ENCODE assay signal across 25 mouse cellular contexts in genomic region chr12:107444681-107445080, GRCm38 (mm10). TPM values are rescaled to one million over a fixed set of nuclear protein-coding genes. Genes with fewer than 3 reads are reported as not detected.
DNase-seq lines count a peak whose midpoint lies in the region; ATAC-seq lines count a peak whose summit lies in the region.
"Had no signal": no experiment of that assay in that cellular context is flagged by ENCODE, and none has a peak within 500 bp of the region (broad histone marks: within the 10 kb centered on the region; RNA-seq: fewer than 3 reads in every experiment).

No protein-coding gene starts in this region.

- no peaks in the 10 kb centered on the region for H3K36me3 ChIP-seq in midbrain, embryonic 14.5 days (ENCODE audit: control insufficient read depth, insufficient read depth, low read length)
- no peaks in the 10 kb centered on the region for H3K36me3 ChIP-seq in midbrain, embryonic 10.5 days
- H3K36me3 ChIP-seq: forebrain, embryonic 10.5 days; hindbrain, embryonic 13.5 days had no signal

- DNase-seq in cerebellum, postnatal 10 days, result peak; percentile 9 to 10
- no peak for DNase-seq in cerebellum, adult 9-11 months
- DNase-seq in midbrain, embryonic 14.5 days, result peak; percentile 13
- no peak for DNase-seq in midbrain, embryonic 10.5 days (ENCODE audit: low spot score)
- peak; percentile 41 for DNase-seq in brain, adult 2 months (ENCODE audit: low read depth, low spot score)
- DNase-seq in urinary bladder, postnatal 10 days (ENCODE audit: low spot score), result no peak
- DNase-seq: adrenal gland, adult 8-10 months; adrenal gland, postnatal 25 days; cerebellum, adult 11 months; cerebellum, adult 2 months; gastrocnemius, postnatal 10 days; heart, adult 11 months had no signal

- no peak overlapping the region for H3K4me3 ChIP-seq in midbrain, embryonic 14.5 days (replicated peaks; ENCODE audit: low read depth, low read length)
- H3K4me3 ChIP-seq in midbrain, embryonic 10.5 days, result no peak overlapping the region
- H3K4me3 ChIP-seq: forebrain, embryonic 10.5 days; forebrain, embryonic 13.5 days; hindbrain, embryonic 13.5 days had no signal

- H3K9me3 ChIP-seq in midbrain, embryonic 14.5 days (ENCODE audit: control insufficient read depth, low read length), result no peaks in the 10 kb centered on the region
- H3K9me3 ChIP-seq in midbrain, embryonic 10.5 days (replicated peaks), result no peaks in the 10 kb centered on the region
- H3K9me3 ChIP-seq: forebrain, embryonic 10.5 days; forebrain, embryonic 13.5 days; hindbrain, embryonic 13.5 days had no signal

- H3K27ac ChIP-seq in midbrain, embryonic 14.5 days (replicated peaks; ENCODE audit: low read depth, low read length), result no peak overlapping the region
- no peak overlapping the region for H3K27ac ChIP-seq in midbrain, embryonic 10.5 days (replicated peaks)
- H3K27ac ChIP-seq: forebrain, embryonic 10.5 days; forebrain, embryonic 13.5 days; hindbrain, embryonic 13.5 days; hindbrain, postnatal 0 days had no signal

- no peaks in the 10 kb centered on the region for H3K4me1 ChIP-seq in midbrain, embryonic 14.5 days (ENCODE audit: control insufficient read depth, insufficient read depth, low read length)
- peaks cover 8% of the 10 kb centered on the region; the same call in 1 of the 2 replicates for H3K4me1 ChIP-seq in midbrain, embryonic 10.5 days
- H3K4me1 ChIP-seq: forebrain, embryonic 13.5 days had no signal

- no peak overlapping the region for H3K9ac ChIP-seq in midbrain, embryonic 14.5 days (replicated peaks; ENCODE audit: low read length)
- H3K9ac ChIP-seq: forebrain, embryonic 13.5 days; hindbrain, embryonic 13.5 days had no signal

- H3K4me2 ChIP-seq in midbrain, embryonic 14.5 days (ENCODE audit: low read length), result no peak overlapping the region
- H3K4me2 ChIP-seq: forebrain, embryonic 13.5 days; heart, embryonic 11.5 days; hindbrain, embryonic 13.5 days had no signal

- H3K27me3 ChIP-seq in midbrain, embryonic 14.5 days (ENCODE audit: control insufficient read depth, insufficient read depth, low read length), result no peaks in the 10 kb centered on the region
- H3K27me3 ChIP-seq in midbrain, embryonic 10.5 days (ENCODE audit: low read depth, poor library complexity, severe bottlenecking), result no peaks in the 10 kb centered on the region
- H3K27me3 ChIP-seq: forebrain, embryonic 13.5 days; hindbrain, embryonic 13.5 days had no signal

- WGBS in midbrain, embryonic 14.5 days, result 32% methylated on average over 7 of the region's 7 CpGs
- WGBS in midbrain, embryonic 10.5 days, result 63% methylated on average over 7 of the region's 7 CpGs

- no peak for ATAC-seq in midbrain, embryonic 14.5 days (ENCODE audit: low FRiP score, low TSS enrichment)
- ATAC-seq: activated CD4-positive, CD25-positive, alpha-beta regulatory T cell, adult 4 months; forebrain, embryonic 13.5 days; forebrain, embryonic 16.5 days; hindbrain, postnatal 0 days; inflammation-experienced regulatory T-cells, adult 6 months; intestine, embryonic 16.5 days had no signal

RNA-seq across cellular contexts. Expression of gene 3110018I06Rik, which starts 43.8 kb away (rescaled TPM):
- polyA plus RNA-seq in midbrain, embryonic 14.5 days (2014; fragmentation: Nextera tagmentation; extraction: Ambion mirVana), result not detected in 2 replicates
- polyA plus RNA-seq in midbrain, embryonic 10.5 days (2016; fragmentation: Nextera tagmentation; extraction: Ambion mirVana), result not detected in 2 replicates
- polyA plus RNA-seq: activated CD4-positive, CD25-positive, alpha-beta regulatory T cell, adult 4 months; cerebellum, adult 2 months; embryonic facial prominence, embryonic 11.5 days; embryonic facial prominence, embryonic 14.5 days; forebrain, embryonic 10.5 days; forebrain, embryonic 13.5 days; forebrain, embryonic 16.5 days; heart, embryonic 11.5 days; heart, embryonic 14.5 days; heart, postnatal 0 days; hindbrain, embryonic 13.5 days; hindbrain, postnatal 0 days; inflammation-experienced regulatory T-cells, adult 6 months; intestine, embryonic 16.5 days had no signal

Comparison
In these comparisons a context has a peak if more than half of its experiments do, and no peak if none do; other contexts are left out.
1. DNase-seq: peak in cerebellum, postnatal 10 days (2 of 2), midbrain, embryonic 14.5 days (single experiment) and brain, adult 2 months (single experiment); none in cerebellum, adult 9-11 months (single experiment), midbrain, embryonic 10.5 days (single experiment) and urinary bladder, postnatal 10 days (single experiment).